25 mouse cellular contexts compared by ENCODE assay signal in genomic region chr17:83891864-83892263, GRCm38 (mm10). TPM values are rescaled to one million over a fixed set of nuclear protein-coding genes. Genes with fewer than 3 reads are reported as not detected.
DNase-seq lines count a peak whose midpoint lies in the region; ATAC-seq lines count a peak whose summit lies in the region.
"Had no signal": no experiment of that assay in that cellular context is flagged by ENCODE, and none has a peak within 500 bp of the region (broad histone marks: within the 10 kb centered on the region; RNA-seq: fewer than 3 reads in every experiment).

No protein-coding gene starts in this region.

- 0 out of 2 replicates have a peak overlapping the region, but pooled peaks have one; percentile 20 for H3K27ac ChIP-seq in forebrain, embryonic 10.5 days
- no peak overlapping the region for H3K27ac ChIP-seq in forebrain, embryonic 14.5 days (ENCODE audit: low read depth, low read length)
- peak overlapping the region; percentile 85; the same call in 1 of the 2 replicates for H3K27ac ChIP-seq in kidney, embryonic 15.5 days
- H3K27ac ChIP-seq in limb, embryonic 10.5 days = 0 out of 2 replicates have a peak overlapping the region, but pooled peaks have one; percentile 78
- H3K27ac ChIP-seq: hindbrain, embryonic 12.5 days; limb, embryonic 13.5 days; liver, embryonic 12.5 days; macrophage; midbrain, embryonic 13.5 days; neural tube, embryonic 13.5 days had no signal

- peaks cover 22% of the 10 kb centered on the region for H3K4me1 ChIP-seq in forebrain, embryonic 10.5 days
- peaks cover 4% of the 10 kb centered on the region for H3K4me1 ChIP-seq in forebrain, embryonic 14.5 days (ENCODE audit: control insufficient read depth, insufficient read depth, low read length)
- peaks cover 55% of the 10 kb centered on the region for H3K4me1 ChIP-seq in kidney, embryonic 15.5 days
- H3K4me1 ChIP-seq in limb, embryonic 10.5 days = peaks cover 62% of the 10 kb centered on the region
- H3K4me1 ChIP-seq: midbrain, embryonic 13.5 days had no signal

- no peaks in the 10 kb centered on the region for H3K36me3 ChIP-seq in forebrain, embryonic 10.5 days (replicated peaks)
- no peaks in the 10 kb centered on the region for H3K36me3 ChIP-seq in forebrain, embryonic 14.5 days (ENCODE audit: control insufficient read depth, insufficient read depth, low read length)
- no peaks in the 10 kb centered on the region for H3K36me3 ChIP-seq in kidney, embryonic 15.5 days
- no peaks in the 10 kb centered on the region for H3K36me3 ChIP-seq in limb, embryonic 10.5 days
- H3K36me3 ChIP-seq: hindbrain, embryonic 12.5 days; limb, embryonic 13.5 days; liver, embryonic 12.5 days; midbrain, embryonic 13.5 days; neural tube, embryonic 13.5 days had no signal

- no peak for DNase-seq in forebrain, embryonic 10.5 days (ENCODE audit: extremely low spot score, low spot score)
- DNase-seq in forebrain, embryonic 14.5 days (ENCODE audit: low spot score) = no peak
- DNase-seq in kidney, postnatal 10 days = no peak
- DNase-seq in adipocyte (ENCODE audit: low spot score) = peak; percentile 94
- DNase-seq in limb, embryonic 10.5 days (ENCODE audit: low spot score) = no peak
- DNase-seq: adrenal gland, adult 2 months; cerebellum, adult 11-12 months; cerebellum, adult 9-11 months; heart, postnatal 14 days; kidney, adult 9 months; kidney, postnatal 4 days; layer of hippocampus, adult 9-11 months; liver, postnatal 0 days; lung, postnatal 10 days had no signal

- no peaks in the 10 kb centered on the region for H3K27me3 ChIP-seq in forebrain, embryonic 10.5 days (ENCODE audit: poor library complexity, severe bottlenecking)
- H3K27me3 ChIP-seq in forebrain, embryonic 14.5 days (replicated peaks; ENCODE audit: control insufficient read depth, insufficient read depth, low read length) = no peaks in the 10 kb centered on the region
- no peaks in the 10 kb centered on the region for H3K27me3 ChIP-seq in kidney, embryonic 15.5 days
- H3K27me3 ChIP-seq in limb, embryonic 10.5 days (ENCODE audit: low read depth, poor library complexity, severe bottlenecking) = peaks cover 5% of the 10 kb centered on the region; the same call in 1 of the 2 replicates
- H3K27me3 ChIP-seq: hindbrain, embryonic 12.5 days; limb, embryonic 13.5 days; liver, embryonic 12.5 days; midbrain, embryonic 13.5 days; neural tube, embryonic 13.5 days had no signal

- H3K4me3 ChIP-seq in forebrain, embryonic 10.5 days = no peak overlapping the region
- no peak overlapping the region for H3K4me3 ChIP-seq in forebrain, embryonic 14.5 days (ENCODE audit: low read depth, low read length)
- H3K4me3 ChIP-seq in kidney, embryonic 15.5 days (replicated peaks) = no peak overlapping the region
- H3K4me3 ChIP-seq in limb, embryonic 10.5 days = no peak overlapping the region
- H3K4me3 ChIP-seq: hindbrain, embryonic 12.5 days; limb, embryonic 13.5 days; liver, embryonic 12.5 days; midbrain, embryonic 13.5 days; neural tube, embryonic 13.5 days had no signal

- ATAC-seq in forebrain, embryonic 14.5 days = no peak
- ATAC-seq in kidney, embryonic 15.5 days (replicated peaks; ENCODE audit: low FRiP score) = no peak
- no peak for ATAC-seq in inflammation-experienced regulatory T-cells, adult 6 months
- ATAC-seq: forebrain, embryonic 16.5 days; intestine, postnatal 0 days; liver, embryonic 12.5 days; liver, postnatal 0 days; midbrain, embryonic 13.5 days had no signal

- no peak overlapping the region for H3K9ac ChIP-seq in forebrain, embryonic 14.5 days (ENCODE audit: low read length)
- H3K9ac ChIP-seq in kidney, embryonic 15.5 days = no peak overlapping the region
- H3K9ac ChIP-seq: hindbrain, embryonic 12.5 days; limb, embryonic 13.5 days; liver, embryonic 12.5 days; liver, postnatal 0 days; midbrain, embryonic 13.5 days; neural tube, embryonic 13.5 days had no signal

- no peak overlapping the region for H3K4me2 ChIP-seq in forebrain, embryonic 14.5 days (ENCODE audit: low read length)
- H3K4me2 ChIP-seq in kidney, embryonic 15.5 days = no peak overlapping the region
- H3K4me2 ChIP-seq: hindbrain, embryonic 12.5 days; limb, embryonic 13.5 days; liver, embryonic 12.5 days; midbrain, embryonic 13.5 days; neural tube, embryonic 13.5 days had no signal

- H3K9me3 ChIP-seq in forebrain, embryonic 10.5 days = no peaks in the 10 kb centered on the region
- no peaks in the 10 kb centered on the region for H3K9me3 ChIP-seq in forebrain, embryonic 14.5 days (replicated peaks; ENCODE audit: control insufficient read depth, low read length)
- H3K9me3 ChIP-seq in kidney, embryonic 15.5 days (replicated peaks) = no peaks in the 10 kb centered on the region
- H3K9me3 ChIP-seq in limb, embryonic 10.5 days (replicated peaks) = no peaks in the 10 kb centered on the region
- H3K9me3 ChIP-seq: hindbrain, embryonic 12.5 days; limb, embryonic 13.5 days; liver, embryonic 12.5 days; midbrain, embryonic 13.5 days; neural tube, embryonic 13.5 days had no signal

- WGBS in forebrain, embryonic 10.5 days = 85% methylated on average over 9 of the region's 9 CpGs
- 82% methylated on average over 9 of the region's 9 CpGs for WGBS in forebrain, embryonic 14.5 days
- 51% methylated on average over 9 of the region's 9 CpGs for WGBS in kidney, embryonic 15.5 days
- WGBS in limb, embryonic 10.5 days = 87% methylated on average over 9 of the region's 9 CpGs

RNA-seq across cellular contexts. Expression of gene Haao, which starts 44.1 kb away (rescaled TPM):
- polyA plus RNA-seq in forebrain, embryonic 10.5 days (2016; fragmentation: Nextera tagmentation; extraction: Ambion mirVana) = 0.25 and 0.36 TPM in 2 replicates
- 0.53 TPM in 1 of 2 replicates, not detected in the other for polyA plus RNA-seq in forebrain, embryonic 14.5 days (2014; fragmentation: Nextera tagmentation; extraction: Ambion mirVana)
- 1.8 and 2.3 TPM in 2 replicates for polyA plus RNA-seq in kidney, embryonic 15.5 days (2015; fragmentation: Nextera tagmentation; extraction: Ambion mirVana)
- 0.70 and 0.99 TPM in 2 replicates for polyA plus RNA-seq in limb, embryonic 10.5 days (2016; fragmentation: Nextera tagmentation; extraction: Ambion mirVana)
- polyA plus RNA-seq in inflammation-experienced regulatory T-cells, adult 6 months (2017; shearing (Covaris generic)) = 1 to 10 TPM in 2 of 3 experiments, under 1 TPM in 1; 0.89 to 4.4 (median 1.1) TPM
- polyA plus RNA-seq: heart, embryonic 14.5 days; neural tube, embryonic 13.5 days had no signal
